Mouse (Mus musculus): ENCODE data around the gene Grk1. TPM values are rescaled to one million over a fixed set of nuclear protein-coding genes. Genes with fewer than 3 reads are reported as not detected.

The Grk1 gene
- polyA plus RNA-seq (2016; fragmentation: Nextera tagmentation; extraction: Ambion mirVana), result not detected in 2 replicates

DNA sequence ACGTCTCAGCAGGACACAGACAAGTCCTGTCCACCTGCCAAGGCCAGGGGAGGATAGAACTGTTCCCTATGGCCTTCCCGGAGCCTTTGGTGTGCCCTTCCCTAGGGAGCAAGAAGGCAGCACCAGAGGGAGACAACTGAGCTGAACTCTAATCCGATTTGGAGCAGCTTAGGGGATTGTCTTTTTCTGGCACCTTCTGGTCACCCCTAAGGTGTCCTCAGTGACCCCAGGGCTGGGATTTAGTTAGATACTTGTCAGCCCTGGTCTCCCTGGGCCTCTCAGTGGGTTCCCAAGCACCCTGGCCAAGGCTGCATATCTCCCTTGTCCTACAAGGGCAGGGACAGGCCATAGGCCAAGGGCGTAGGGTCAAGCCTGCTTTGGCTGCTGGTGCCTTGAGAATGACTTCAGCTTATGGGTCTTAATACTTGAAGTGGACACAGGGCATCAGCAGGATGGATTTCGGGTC is at the start of gene Grk1:
Gene Grk1 (plus strand): TSS at position 416 of the 466 bp plus-strand sequence.
- H3K4me3 ChIP-seq, result no peak within 1 kb of the TSS
- no peak within 1 kb of the TSS for H3K9ac ChIP-seq
- H3K36me3 ChIP-seq, result no peaks in the 10 kb centered on the region
- no peak within 1 kb of the TSS for H3K27ac ChIP-seq (ENCODE audit: poor library complexity, severe bottlenecking)
- ATAC-seq (ENCODE audit: insufficient number of reproducible peaks, low FRiP score), result no peak
- no peaks in the 10 kb centered on the region for H3K9me3 ChIP-seq (replicated peaks)
- no peaks in the 10 kb centered on the region for H3K4me1 ChIP-seq (replicated peaks)
- H3K4me2 ChIP-seq, result no peak within 1 kb of the TSS
- no peaks in the 10 kb centered on the region for H3K27me3 ChIP-seq (replicated peaks)
- 67% methylated on average over 5 of the region's 5 CpGs for WGBS

DNA sequence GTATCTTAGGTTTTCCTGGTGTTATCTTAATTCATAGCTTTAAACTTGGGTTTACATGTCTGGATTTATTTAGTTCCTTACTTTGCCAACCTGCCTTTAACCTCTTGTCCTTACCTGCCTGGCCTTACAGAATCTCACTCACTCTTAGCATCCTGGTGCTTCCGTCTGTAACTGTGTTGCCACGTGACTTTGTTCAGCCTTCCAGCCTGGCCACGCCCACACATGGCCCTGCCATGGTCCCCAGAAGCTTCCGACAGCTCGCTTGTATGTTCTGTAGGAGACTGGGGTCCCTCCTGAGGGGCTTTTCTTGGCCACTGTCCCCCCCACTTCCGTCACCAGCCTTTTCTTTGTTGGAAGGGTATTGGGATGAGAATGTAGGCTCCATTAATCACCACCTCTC is 48.7 kb upstream of the Grk1 start:
- Histone ChIP-seq H3K4me2 (no peak overlapping the region), H3K27me3 (replicated peaks) (no peaks in the 10 kb centered on the region), H3K27ac (ENCODE audit: poor library complexity, severe bottlenecking) (no peak overlapping the region), H3K9ac (no peak overlapping the region), H3K4me1 (replicated peaks) (peaks cover 34% of the 10 kb centered on the region), H3K9me3 (replicated peaks) (no peaks in the 10 kb centered on the region; the same call in 1 of the 2 replicates), H3K36me3 (peaks cover 97% of the 10 kb centered on the region), H3K4me3 (no peak overlapping the region)
- 82% methylated on average over 6 of the region's 6 CpGs for WGBS
- no peak for ATAC-seq (ENCODE audit: insufficient number of reproducible peaks, low FRiP score)

DNA sequence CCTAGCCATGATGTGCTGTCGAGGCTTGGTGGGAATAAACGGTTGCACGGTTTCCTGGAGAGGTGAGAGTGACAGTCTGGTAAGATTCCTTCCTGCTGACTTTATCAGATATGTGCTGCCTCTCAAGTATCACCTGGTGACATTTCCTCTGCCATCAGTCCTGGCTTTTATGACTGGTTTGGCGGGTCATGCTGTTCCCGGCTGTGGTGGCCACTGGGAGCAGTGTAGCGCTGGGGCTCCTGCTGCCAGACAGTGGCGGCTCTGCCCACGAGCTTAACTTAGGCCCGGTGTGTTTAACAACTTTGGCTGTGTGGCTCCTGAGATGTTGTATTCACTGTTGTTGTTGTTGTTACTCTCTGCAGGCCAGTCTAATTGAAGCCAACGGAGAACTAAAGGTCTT is 48.2 kb upstream of the Grk1 start:
- no peak overlapping the region for H3K27ac ChIP-seq (ENCODE audit: poor library complexity, severe bottlenecking)
- peaks cover 97% of the 10 kb centered on the region for H3K36me3 ChIP-seq
- H3K9ac ChIP-seq, result no peak overlapping the region
- WGBS, result 71% methylated on average over 10 of the region's 10 CpGs
- H3K9me3 ChIP-seq (replicated peaks), result no peaks in the 10 kb centered on the region; the same call in 1 of the 2 replicates
- no peak overlapping the region for H3K4me3 ChIP-seq
- no peak for ATAC-seq (ENCODE audit: insufficient number of reproducible peaks, low FRiP score)
- H3K27me3 ChIP-seq (replicated peaks), result no peaks in the 10 kb centered on the region
- H3K4me2 ChIP-seq, result no peak overlapping the region
- peaks cover 30% of the 10 kb centered on the region for H3K4me1 ChIP-seq (replicated peaks)

DNA sequence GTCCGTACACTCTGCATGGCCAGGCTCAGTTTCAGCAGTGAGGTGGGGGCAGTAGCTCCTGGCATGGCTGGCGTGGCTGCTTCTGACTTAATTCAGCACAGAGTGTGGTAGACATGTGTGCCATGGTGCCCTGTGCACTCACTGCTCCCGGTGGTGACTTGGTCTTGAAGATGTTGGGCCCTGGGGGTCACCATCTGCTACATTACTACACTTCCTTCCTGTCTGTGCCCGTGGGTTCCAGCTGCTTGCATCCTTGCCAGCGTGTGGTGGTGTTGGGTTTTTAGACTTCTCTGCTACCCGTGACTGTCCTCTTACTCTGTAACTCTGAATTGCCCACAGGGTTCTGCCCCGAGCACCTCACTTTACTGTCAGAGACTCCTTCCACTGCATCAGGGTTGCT is 44.7 kb upstream of the Grk1 start:
- Histone ChIP-seq H3K27me3 (replicated peaks) (no peaks in the 10 kb centered on the region), H3K4me3 (no peak overlapping the region), H3K9ac (no peak overlapping the region), H3K27ac (ENCODE audit: poor library complexity, severe bottlenecking) (no peak overlapping the region), H3K9me3 (replicated peaks) (no peaks in the 10 kb centered on the region; the same call in 1 of the 2 replicates), H3K4me1 (replicated peaks) (0 out of 2 replicates have a peak, but pooled peaks cover 2% of the 10 kb centered on the region), H3K4me2 (no peak overlapping the region), H3K36me3 (peaks cover 94% of the 10 kb centered on the region)
- WGBS, result 91% methylated on average over 7 of the region's 7 CpGs
- ATAC-seq (ENCODE audit: insufficient number of reproducible peaks, low FRiP score), result no peak

DNA sequence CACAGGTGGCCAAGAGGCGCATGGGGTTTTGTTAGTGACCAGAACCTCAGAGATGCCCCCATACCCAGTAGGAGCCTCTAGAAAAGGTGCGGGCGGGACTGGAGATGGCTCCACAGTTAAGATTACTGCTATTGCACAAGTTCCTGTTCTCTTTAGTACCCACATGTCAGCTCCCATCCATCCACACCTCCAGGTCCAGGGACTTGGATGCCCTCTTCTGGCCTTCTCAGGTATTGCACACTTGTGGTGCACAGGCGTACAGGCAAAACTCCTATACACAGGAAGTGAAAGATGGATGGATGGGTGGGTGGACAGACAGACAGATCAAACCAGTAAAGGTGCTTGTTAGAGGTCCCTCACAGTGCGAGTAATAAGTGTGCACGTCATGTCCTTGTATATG is 43.0 kb upstream of the Grk1 start:
- Histone ChIP-seq H3K27me3 (replicated peaks) (no peaks in the 10 kb centered on the region), H3K9ac (no peak overlapping the region), H3K4me1 (replicated peaks) (no peaks in the 10 kb centered on the region), H3K4me3 (no peak overlapping the region), H3K9me3 (replicated peaks) (no peaks in the 10 kb centered on the region; the same call in 1 of the 2 replicates), H3K4me2 (no peak overlapping the region), H3K36me3 (peaks cover 92% of the 10 kb centered on the region), H3K27ac (ENCODE audit: poor library complexity, severe bottlenecking) (no peak overlapping the region)
- WGBS, result 92% methylated on average over 6 of the region's 6 CpGs
- no peak for ATAC-seq (ENCODE audit: insufficient number of reproducible peaks, low FRiP score)

DNA sequence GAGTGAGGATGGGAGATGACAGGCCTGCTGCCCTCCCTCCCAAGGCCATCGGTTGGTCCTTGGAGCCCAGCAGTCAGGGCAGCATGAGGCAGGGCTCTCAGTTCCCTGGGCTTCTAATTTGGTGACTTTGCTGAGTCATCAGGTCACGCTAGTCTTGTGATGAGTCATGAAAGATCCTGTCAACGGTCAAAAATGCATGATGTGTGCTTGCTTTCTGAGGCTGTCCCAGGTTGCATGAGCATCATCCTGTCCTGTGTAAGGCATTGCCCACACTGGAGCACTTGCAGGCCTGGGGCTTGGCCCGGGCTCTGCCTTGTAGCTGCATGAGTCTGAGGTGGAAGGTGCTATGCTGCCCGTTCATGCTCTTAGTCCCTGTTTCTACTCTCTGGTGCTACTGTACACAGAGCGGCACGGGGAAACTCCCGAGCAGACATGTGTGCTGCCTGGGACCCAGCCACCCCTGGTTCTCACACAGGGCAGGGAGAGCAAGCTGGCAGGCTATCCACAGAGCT is 31.7 kb upstream of the Grk1 start:
- H3K4me3 ChIP-seq, result no peak overlapping the region
- no peaks in the 10 kb centered on the region for H3K9me3 ChIP-seq (replicated peaks)
- H3K9ac ChIP-seq, result no peak overlapping the region
- H3K27ac ChIP-seq (ENCODE audit: poor library complexity, severe bottlenecking), result no peak overlapping the region
- peaks cover 93% of the 10 kb centered on the region for H3K36me3 ChIP-seq
- WGBS, result 81% methylated on average over 8 of the region's 8 CpGs
- no peaks in the 10 kb centered on the region for H3K27me3 ChIP-seq (replicated peaks)
- no peak overlapping the region for H3K4me2 ChIP-seq
- H3K4me1 ChIP-seq (replicated peaks), result no peaks in the 10 kb centered on the region
- ATAC-seq (ENCODE audit: insufficient number of reproducible peaks, low FRiP score), result peak; percentile 72

DNA sequence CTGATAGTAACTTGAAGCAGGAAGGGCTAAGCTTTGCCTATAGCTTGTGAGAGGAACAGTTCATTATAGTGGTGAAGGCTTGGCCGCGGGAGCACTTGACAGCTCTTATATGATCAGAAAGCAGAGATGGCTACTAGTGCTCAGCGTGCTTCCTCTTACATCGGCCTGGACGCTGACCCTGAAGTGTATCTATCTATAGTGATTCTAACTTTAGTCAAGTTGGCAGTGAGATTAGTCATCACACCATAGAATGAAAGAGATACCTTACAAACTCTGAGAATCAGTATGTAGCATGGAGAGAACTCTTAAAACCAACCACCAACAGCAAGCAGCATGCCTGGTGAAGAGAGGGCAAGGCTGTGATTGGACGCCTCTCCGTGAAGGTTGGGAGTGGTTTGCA is 23.3 kb upstream of the Grk1 start:
- H3K9ac ChIP-seq, result no peak overlapping the region
- no peak overlapping the region for H3K4me3 ChIP-seq
- WGBS, result 69% methylated on average over 7 of the region's 7 CpGs
- H3K36me3 ChIP-seq, result peaks cover 32% of the 10 kb centered on the region
- ATAC-seq (ENCODE audit: insufficient number of reproducible peaks, low FRiP score), result no peak
- no peaks in the 10 kb centered on the region for H3K27me3 ChIP-seq (replicated peaks)
- H3K4me1 ChIP-seq (replicated peaks), result peaks cover 4% of the 10 kb centered on the region
- H3K27ac ChIP-seq (ENCODE audit: poor library complexity, severe bottlenecking), result no peak overlapping the region
- no peak overlapping the region for H3K4me2 ChIP-seq
- H3K9me3 ChIP-seq (replicated peaks), result no peaks in the 10 kb centered on the region

DNA sequence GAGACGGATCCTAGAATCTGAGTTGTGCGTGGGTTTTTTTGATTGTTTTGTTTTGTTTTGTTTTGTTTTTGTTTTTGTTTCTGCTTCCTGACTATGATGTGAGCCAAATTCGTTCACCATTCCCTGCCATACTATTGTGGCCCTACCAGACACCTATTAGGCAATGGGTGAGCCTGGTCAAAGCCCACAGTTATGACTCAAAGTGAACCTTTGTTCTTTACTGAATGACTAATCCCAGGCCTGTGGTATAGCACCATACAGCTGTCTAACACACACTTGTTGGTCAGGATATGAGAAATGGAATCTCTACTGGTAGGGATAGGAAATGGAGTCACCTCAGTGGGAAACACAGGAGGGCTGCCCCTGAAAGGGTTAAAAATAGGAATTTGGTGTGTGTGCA is 22.3 kb upstream of the Grk1 start:
- peaks cover 24% of the 10 kb centered on the region for H3K36me3 ChIP-seq
- no peak overlapping the region for H3K4me2 ChIP-seq
- no peaks in the 10 kb centered on the region for H3K27me3 ChIP-seq (replicated peaks)
- H3K4me1 ChIP-seq (replicated peaks), result peaks cover 4% of the 10 kb centered on the region
- H3K9ac ChIP-seq, result no peak overlapping the region
- no peak for ATAC-seq (ENCODE audit: insufficient number of reproducible peaks, low FRiP score)
- no peak overlapping the region for H3K4me3 ChIP-seq
- no peaks in the 10 kb centered on the region for H3K9me3 ChIP-seq (replicated peaks)
- WGBS, result 86% methylated on average over 3 of the region's 3 CpGs
- no peak overlapping the region for H3K27ac ChIP-seq (ENCODE audit: poor library complexity, severe bottlenecking)

DNA sequence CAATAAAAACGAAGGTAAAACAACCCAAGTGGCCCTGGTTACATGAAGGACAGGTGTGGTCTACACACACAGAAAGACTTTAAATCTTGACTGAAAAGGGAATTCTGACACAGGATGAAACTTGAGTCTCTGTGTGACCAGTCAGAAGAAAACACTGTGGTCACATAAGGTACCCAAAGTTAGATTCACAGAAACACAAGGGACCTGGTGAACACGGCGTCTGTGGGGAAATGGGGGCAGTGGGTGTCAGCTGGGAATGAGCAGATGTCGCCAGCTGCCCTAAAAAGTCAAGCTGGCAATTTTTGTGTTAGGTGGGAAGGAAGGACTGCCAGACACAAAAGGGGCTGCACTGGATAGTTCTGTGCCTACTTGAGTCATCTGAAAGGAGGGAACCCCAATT is 21.9 kb upstream of the Grk1 start:
- Histone ChIP-seq H3K4me1 (replicated peaks) (peaks cover 4% of the 10 kb centered on the region), H3K9ac (no peak overlapping the region), H3K36me3 (peaks cover 22% of the 10 kb centered on the region), H3K27me3 (replicated peaks) (no peaks in the 10 kb centered on the region), H3K4me3 (no peak overlapping the region), H3K4me2 (no peak overlapping the region), H3K9me3 (replicated peaks) (no peaks in the 10 kb centered on the region), H3K27ac (ENCODE audit: poor library complexity, severe bottlenecking) (no peak overlapping the region)
- WGBS, result 91% methylated on average over 4 of the region's 4 CpGs
- ATAC-seq (ENCODE audit: insufficient number of reproducible peaks, low FRiP score), result no peak

DNA sequence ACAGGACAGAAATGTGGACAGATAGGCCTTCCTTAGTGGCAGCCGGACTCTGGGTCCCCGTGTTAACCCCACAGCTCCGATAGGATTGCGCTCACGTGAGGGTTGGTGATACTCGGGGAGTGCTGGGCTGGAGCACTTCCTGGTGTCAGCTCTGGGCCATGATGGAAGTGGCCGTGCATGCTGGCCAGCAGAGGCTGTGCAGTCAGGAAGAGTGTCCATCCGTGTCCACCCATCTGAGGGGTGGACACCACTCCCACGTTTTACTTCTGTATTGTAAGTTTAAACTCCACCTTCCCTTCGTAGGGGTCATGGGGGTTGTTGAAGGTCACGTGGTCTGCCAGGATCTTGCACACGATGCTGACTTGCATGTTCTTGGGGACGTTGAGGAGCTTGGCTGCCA is 18.5 kb upstream of the Grk1 start:
- Histone ChIP-seq H3K4me3 (no peak overlapping the region), H3K36me3 (no peaks in the 10 kb centered on the region), H3K9me3 (replicated peaks) (no peaks in the 10 kb centered on the region), H3K9ac (no peak overlapping the region), H3K27ac (ENCODE audit: poor library complexity, severe bottlenecking) (no peak overlapping the region), H3K4me1 (replicated peaks) (peaks cover 3% of the 10 kb centered on the region), H3K27me3 (replicated peaks) (no peaks in the 10 kb centered on the region), H3K4me2 (no peak overlapping the region)
- 72% methylated on average over 13 of the region's 13 CpGs for WGBS
- ATAC-seq (ENCODE audit: insufficient number of reproducible peaks, low FRiP score), result no peak

DNA sequence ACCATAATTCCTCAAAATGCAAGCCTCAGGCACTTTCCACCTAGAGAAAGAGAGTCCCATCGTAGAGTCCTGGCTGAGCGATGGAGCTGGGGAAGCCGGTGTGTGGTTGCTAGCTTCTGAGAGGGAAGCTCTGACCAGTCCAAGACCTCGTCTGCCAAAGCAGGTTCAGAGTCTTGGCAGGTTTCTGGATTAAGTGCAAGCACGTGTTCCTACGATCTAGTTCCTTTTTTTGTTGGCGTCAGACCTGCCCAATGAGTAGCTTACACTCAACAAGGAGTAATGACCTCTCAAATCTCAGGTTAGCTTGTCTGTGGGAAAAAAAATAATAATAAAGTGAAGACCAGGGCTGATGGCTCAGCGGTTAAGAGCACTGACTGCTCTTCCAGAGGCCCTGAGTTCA is 17.2 kb upstream of the Grk1 start:
- Histone ChIP-seq H3K27ac (ENCODE audit: poor library complexity, severe bottlenecking) (no peak overlapping the region), H3K27me3 (replicated peaks) (no peaks in the 10 kb centered on the region), H3K4me2 (no peak overlapping the region), H3K9me3 (replicated peaks) (no peaks in the 10 kb centered on the region), H3K4me1 (replicated peaks) (no peaks in the 10 kb centered on the region), H3K36me3 (no peaks in the 10 kb centered on the region), H3K9ac (no peak overlapping the region), H3K4me3 (no peak overlapping the region)
- no peak for ATAC-seq (ENCODE audit: insufficient number of reproducible peaks, low FRiP score)
- WGBS, result 83% methylated on average over 8 of the region's 8 CpGs

DNA sequence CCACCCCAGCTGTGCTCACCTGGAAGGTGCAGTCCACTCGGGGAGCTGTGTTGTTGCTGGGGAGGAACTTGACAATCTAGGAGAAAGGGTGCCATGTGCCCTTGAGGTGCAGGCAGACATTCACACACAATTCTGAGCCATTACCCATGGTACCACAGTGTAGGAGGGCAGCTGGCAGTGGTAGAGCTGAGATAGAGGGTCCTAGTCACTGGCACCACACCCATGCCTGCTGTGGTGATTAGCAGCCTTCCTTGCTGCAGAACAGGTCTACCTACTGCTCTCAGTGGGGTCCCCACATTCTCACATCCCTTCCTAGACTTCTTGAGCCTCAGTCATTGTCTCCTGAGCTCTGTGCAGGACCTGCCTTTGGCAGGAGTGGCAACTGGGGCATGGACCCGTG is 16.1 kb upstream of the Grk1 start:
- Histone ChIP-seq H3K4me1 (replicated peaks) (no peaks in the 10 kb centered on the region), H3K4me3 (no peak overlapping the region), H3K27ac (ENCODE audit: poor library complexity, severe bottlenecking) (no peak overlapping the region), H3K9ac (no peak overlapping the region), H3K4me2 (no peak overlapping the region), H3K36me3 (no peaks in the 10 kb centered on the region), H3K27me3 (replicated peaks) (no peaks in the 10 kb centered on the region), H3K9me3 (replicated peaks) (no peaks in the 10 kb centered on the region)
- 77% methylated on average over 2 of the region's 2 CpGs for WGBS
- no peak for ATAC-seq (ENCODE audit: insufficient number of reproducible peaks, low FRiP score)

Measured in heart, embryonic 12.5 days (tissue).